Mouse (Mus musculus) adrenal gland, adult (tissue): ENCODE data around the gene 1700031F05Rik.
"Not testable (repeated sequence)": the region's sequence is repeated elsewhere in the genome, so short reads cannot be mapped to it uniquely, and the experiment has no call there.

ENCODE experiments used
- DNase-seq, 2 experiments: peaks; one replicate each; pipeline ENCODE4 v3.0.0; 2022 to 2023; ENCODE audit warnings: low spot score in 1 of 2; ENCODE audit not compliant: inconsistent age in 2 of 2

1700031F05Rik gene

GRCm38 (mm10) chrX:102867871-102868270, at the start of gene 1700031F05Rik:
Gene 1700031F05Rik, minus strand, starts transcription at chrX:102867971.
- no peak for DNase-seq

DNA sequence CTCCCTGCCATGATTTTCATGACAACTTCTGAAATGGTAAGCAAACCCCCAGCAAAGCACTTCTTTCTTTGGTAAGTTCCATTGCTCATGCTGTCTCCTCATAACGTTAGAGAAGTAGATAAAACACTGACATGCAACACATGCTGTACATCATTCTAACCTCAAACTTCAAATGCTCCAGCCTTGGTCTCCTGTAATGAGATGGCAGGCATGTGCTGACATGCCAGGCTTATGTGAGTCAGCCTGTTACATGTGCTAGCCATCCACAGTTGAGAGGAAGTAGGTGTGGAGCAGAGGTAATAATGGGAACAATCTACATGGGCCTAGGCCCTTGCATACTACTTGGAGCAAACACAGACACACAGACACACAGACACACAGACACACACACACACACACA, 47.1 kb upstream of the 1700031F05Rik start:
- DNase-seq: not testable (repeated sequence)

- DNase-seq: not testable (repeated sequence)
Observed at GRCm38 (mm10) chrX:102908587-102908986, 40.8 kb upstream of the 1700031F05Rik start, which contains the start of the genes Dmrtc1a and 1700011M02Rik. Gene Dmrtc1a, minus strand, starts transcription at chrX:102908687. Gene 1700011M02Rik, plus strand, starts transcription at chrX:102908905.

GRCm38 (mm10) chrX:102854516-102854915, 13.3 kb downstream of the 1700031F05Rik start, which contains the start of gene Dmrtc1c2:
Gene Dmrtc1c2, minus strand, starts transcription at chrX:102854616.
- not testable (repeated sequence) for DNase-seq

DNA sequence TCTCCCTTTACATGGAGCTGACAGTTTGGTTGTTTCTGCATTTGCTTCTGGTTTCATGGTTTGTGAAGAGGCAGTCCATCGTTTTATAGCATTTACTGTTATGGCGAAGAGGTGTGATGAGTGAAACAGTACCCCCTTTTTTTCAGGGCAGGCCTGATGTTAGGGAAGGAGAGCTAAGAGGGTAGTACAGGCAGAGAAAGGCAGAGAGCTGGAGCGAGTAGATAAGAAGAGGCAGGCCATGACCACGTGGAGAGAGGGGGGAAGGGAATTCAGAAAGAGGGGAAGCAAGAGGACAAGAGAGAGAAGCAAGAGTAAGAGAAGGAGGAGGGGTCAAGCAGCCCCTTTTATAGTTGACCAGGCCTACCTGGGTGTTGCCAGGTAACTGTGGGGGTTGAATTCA, 55.5 kb downstream of the 1700031F05Rik start:
- no peak for DNase-seq
